Mouse (Mus musculus) spleen, postnatal 14 days (tissue): Measurements from ENCODE around the gene Dnajc2.

Experiments used
- DNase-seq, 2 experiments: peaks; one replicate each; pipeline ENCODE4 v3.0.0; 2021 to 2022; ENCODE audit warnings: low spot score in 2 of 2

Gene Dnajc2

DNA sequence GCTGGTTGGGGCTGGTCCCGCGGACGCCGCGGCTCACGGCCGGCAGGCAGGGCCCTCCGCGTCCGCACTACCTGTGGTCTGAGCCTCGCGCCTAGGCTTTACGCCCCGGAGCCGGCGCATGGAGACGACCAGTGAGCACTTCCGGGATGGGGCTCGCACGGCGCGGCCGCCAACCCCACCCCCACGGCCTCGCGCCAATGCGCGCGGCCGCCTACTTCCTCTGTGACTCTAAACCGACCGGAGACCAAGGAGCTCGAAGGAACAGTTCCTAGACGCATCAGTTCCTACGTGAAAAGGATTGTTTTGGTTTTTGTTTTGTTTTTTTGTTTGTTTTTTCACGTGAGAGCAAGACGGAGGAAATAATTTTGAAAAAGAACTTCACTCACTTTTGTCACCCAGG is at the start of gene Dnajc2, which contains the start of gene Psmc2:
Gene Dnajc2 (minus strand): TSS at position 199 of the 400 bp plus-strand sequence.
Gene Psmc2 (plus strand): TSS at position 231 of the 400 bp plus-strand sequence.
- peak; percentile 78 to 84 for DNase-seq

DNA sequence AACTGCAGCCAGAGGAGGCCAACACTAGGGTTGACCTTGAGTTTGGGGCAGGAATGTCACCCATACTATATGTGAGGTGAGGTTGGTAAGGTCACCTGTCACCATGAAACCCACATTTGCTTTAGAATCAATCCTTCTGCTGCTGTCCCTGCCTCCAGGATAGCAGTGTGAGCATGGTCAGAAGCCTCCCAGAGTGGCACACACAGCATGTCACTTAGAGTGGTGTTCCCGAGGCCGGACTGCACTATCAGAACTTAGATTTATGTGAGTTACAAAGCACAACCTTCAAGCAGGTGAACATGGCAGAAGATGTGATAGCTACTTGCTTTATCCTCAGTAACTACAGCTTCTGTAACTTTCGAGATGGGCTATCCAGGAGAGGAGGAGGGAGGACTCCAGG is 46.7 kb upstream of the Dnajc2 start:
- DNase-seq: no peak

DNA sequence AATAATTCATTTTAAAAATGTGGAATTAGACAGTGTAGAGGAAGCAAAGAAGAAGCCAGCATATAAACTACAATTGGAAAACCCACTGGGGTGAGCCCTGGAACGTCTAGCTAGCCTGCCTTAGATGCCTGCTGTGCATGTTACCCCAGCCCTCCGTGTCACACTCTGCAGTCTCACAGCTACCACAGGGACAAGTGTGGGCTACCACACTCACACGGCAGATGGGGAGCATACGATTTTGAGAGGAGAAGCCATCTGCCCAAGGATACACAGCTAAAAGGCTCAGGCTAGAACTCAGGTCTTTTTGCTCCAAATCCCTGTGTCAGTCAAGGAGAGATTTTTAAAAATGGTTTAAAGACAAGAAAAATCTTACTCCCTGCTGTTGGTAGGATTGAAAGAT is 43.8 kb upstream of the Dnajc2 start:
- DNase-seq: no peak

DNA sequence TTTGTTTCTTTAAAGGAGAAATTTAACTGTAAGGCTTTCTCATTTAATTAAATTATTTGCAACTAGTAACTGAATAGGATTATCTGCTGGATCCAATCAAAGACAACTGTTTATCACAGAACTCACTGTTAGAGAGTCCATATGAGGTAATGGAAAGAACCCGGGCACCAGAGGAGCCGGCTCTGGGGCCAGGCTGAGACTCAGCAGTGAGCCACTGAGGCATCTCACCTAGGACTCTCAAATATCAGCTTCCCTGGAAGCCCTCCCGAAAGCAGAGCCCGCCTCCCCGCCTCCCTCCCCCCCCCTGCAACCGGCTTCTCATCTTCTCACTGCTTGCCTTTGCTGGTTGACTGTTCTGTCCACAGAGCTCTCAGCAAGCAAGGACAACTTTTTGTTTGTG is 42.6 kb upstream of the Dnajc2 start:
- DNase-seq: no peak

DNA sequence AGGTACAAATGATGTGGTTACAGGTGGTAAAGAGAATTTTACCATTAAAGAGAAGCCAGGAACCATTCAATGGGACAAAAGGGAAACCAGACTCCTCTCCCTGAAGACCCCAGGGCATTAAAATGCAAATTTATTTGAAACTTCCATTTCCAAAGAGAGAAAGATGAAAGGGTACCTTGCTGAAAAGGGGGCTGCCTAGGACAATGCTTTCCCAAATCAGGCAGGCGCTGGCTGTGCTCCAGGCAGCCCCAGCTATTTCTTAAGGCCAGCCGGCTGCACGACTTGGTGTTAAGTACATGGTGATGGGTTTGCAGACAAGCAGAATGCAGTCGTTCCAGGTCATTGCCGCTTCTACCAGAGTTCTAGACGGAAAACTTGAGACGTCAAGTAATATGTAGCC is 41.3 kb upstream of the Dnajc2 start:
- no peak for DNase-seq

DNA sequence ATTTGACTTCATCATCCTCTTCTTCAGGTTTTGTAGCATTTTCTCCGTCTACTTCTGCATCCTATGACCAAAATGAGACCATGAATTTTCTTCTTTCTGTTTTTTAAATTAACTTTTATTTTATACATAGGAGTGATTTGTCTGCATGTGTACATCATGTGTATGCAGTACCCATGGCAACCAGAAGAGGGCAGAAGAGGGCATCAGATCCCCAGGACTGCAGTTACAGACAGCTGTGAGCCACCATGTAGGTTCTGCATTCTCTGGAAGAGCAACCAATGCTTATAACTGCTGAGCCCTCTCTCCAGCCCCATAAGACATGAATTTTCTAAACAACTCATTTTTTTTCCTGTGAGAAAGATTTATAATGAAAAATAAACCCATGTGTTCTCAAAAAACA is 28.9 kb upstream of the Dnajc2 start:
- DNase-seq: peak in 1 of 2 experiments; percentile 39

DNA sequence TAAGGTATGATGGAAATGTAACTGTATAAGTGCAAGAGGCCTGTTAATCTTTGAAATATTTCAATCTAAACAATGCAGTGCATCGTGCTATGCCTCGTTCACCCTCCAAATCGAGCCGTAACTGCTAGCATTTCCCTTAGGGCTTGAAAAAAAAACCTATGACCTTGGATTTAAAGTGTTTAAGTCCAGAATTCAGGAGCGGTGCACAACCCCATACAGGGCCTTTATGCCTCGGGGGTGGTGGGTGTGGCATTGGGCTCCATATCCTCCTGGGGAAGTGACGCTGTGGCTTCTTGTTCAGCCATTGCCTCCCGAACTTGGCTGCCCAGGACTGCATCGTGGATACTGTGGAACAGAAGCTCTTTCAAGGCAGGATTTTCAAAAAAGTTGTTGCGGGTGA is 25.9 kb upstream of the Dnajc2 start:
- DNase-seq: no peak

DNA sequence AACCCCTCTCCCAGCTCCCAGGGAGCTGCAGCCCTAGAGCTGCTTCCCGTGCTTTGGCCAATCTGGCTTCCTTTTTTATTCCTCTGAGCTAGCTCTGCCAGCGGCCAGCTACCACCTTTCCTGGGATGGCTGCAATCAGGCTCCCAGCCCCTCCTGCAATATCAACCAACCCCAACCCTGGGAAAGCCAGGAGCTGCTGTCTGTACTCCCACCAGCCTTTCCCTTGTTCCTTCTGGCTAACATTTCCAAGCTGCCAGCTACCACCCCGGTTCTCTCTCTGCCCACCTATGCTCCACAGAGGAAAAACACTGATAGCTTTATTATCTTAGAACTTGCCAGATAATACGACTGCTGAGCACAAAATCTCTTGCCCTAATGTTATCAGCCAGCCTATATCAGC is 19.8 kb upstream of the Dnajc2 start:
- DNase-seq: no peak

DNA sequence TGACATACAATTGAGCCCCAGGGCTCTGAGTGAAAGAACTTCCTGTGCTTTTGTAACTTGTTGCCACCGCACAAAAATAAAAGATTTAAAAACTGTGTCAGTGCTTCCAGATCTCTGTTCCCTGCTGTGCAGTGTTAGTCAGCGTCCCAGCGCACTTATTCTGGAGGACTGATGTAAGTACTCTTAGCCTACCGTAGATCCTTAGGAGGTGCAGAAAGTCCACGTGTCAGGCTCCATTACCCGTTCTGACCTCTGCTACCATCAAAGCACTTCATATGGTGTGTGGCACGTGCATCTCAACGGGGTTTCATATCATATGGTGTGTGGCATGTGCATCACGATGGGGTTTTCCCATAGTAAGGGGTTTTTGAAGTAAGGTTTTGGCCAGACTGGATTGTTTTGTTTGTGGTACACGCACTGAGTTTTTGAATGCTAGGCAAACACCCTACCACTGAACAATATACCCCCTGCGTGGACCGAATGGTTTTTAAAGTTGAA is 18.7 kb upstream of the Dnajc2 start:
- DNase-seq: no peak

DNA sequence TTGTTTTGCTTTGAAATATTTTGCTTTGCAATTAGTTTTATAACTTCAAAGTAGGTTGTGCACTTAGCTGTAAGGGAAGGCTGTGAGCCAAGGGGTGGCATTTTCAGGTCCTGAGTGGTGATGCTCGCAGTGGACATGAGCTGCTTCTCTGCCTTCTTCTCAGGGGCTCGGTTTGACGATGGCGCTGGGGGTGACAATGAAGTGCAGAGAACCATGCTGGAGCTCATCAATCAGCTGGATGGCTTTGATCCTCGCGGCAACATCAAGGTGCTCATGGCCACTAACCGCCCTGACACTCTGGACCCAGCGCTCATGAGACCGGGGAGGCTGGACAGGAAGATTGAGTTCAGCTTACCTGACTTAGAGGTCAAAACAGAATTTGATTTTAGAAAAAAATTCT is 17.9 kb upstream of the Dnajc2 start:
- no peak for DNase-seq

DNA sequence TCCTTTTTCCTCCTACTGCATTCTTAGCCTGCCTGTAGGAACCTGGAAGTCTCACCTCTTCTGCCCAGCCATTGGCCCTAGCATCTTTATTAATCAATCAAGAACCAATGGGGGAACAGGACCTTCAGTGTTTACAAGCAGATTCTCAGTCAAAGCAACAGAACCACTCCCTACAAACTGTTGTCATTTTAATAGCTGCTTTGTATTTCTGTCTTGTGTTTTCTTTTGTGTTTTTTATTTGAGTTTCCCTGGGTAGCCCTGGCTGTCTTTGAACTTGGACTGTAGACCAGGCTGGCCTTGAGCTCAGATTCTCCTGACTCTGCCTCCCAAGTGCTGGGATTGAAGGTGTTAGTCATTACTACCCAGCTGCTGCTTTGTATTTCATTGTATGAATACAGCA is 7.1 kb upstream of the Dnajc2 start:
- no peak for DNase-seq

DNA sequence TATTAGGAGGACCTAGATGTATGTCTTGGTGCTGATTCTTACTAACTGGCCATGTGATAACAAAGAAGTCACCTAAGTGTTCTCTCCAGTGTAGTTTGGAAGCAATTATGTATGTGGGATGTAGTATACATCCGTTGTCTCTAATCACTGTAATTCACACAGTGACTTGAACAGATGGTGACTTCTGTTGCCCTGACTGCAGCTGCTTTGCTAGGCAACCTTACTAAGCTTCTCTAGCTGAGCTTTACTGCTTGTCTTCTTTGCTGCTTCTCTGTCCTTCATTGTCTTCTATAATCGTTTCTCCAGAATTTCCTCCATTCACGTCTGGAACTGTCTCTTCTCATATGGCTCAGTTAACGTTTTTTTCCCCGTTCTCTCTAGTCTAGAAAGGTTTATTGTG is 4.0 kb upstream of the Dnajc2 start:
- DNase-seq: no peak

DNA sequence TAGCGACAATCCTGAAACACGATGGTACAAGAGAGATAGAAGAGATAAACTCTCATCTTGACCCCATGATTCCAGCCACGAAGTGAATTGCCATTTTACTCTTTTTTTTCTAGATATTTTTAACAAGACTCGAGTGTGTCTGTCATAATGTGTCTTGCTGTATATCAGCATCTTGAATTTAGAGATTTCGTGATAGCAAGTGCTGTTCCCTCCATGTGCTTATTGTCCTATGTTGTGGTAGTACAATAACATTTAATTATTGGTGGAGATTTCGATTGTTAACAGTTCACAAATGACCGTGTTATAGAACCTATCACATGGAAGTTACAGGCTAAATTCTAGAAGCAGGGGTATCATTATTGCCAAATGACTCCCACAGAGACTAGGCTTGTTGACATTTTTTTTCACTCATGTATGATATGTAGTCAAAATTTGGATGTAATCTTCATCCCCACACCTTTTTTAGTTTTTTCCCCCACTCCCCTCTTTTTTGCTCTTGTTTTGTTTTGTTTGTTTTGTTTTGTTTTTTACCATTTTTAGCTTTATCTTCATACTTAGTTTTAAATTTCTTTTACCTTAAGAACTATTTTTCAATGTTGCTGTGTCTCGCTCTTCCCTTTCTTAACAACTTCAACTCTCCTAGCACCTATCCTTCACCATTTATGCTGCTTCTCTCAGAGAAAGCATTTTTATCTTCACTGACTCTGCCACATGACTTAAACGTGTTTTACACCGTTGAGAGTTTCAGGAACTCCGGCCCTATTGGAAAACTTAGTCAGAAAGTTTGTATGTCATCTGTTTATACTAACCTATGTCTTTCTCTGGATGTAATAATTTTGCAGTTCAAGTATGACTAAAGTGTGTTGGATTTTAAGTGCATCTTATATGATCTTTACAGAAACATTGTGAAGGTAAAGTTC is 2.4 kb upstream of the Dnajc2 start:
- DNase-seq: no peak

DNA sequence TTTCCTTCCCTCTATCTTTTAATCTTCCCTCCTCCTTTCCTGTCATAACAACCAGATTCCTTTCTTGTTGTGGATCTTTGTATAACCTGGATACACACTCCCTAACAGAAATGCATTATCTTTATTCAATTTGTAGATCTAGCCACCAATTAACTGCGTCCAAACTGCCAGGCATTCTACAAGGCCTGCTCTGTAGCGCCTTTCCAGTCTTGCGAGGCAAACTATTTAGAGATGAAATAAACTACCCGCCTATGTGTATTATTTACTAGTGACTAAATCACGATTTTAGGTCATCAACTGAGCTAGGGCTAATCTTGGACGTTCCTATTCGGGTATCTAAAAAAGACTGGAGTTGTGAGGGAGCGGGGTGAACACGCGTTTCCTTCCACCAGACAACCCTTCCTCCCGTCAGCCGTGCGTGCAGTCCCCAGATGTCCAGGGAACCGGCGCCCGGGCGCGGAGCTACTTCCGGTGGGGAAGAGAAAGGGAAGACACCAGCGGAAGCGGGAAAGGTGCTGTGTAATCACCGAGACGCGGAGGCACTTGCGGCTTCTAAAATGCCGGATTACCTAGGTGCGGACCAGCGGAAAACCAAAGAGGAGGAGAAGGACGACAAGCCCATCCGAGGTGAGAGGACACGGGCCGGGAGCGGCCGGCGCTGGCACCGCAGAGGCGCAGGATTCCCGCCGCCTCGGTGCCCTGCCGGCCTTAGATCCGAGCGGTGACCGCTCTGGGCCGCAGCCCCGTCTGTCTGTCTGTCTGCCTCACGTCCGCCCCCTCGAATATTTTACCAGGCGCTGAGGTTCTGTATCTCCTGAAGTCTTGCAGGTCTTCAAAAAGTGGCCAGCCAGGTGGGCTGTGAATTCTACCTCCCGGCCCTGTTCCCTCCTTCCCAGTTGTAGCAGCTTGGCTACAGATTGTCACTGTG is 1.5 kb upstream of the Dnajc2 start:
- peak; percentile 82 to 92 for DNase-seq

DNA sequence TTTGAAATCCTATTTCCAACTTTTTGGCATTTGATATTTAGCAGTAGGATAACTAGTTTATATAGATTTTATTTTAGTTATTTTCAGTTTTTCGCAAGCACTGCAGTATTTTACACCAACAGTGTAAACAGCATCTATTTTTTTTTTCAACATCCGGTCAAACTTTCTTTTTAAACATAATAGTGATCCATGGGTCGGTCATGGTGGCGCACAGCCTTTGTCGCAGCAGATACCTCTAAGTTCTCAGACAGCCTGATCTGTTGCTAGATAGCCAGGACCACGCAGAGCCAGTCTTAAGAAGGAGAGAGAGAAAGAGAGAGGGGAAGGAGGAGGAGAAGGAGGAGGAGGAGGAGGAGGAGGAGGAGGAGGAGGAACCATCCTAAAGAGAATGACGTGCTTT is 725 bp upstream of the Dnajc2 start:
- DNase-seq: no peak

DNA sequence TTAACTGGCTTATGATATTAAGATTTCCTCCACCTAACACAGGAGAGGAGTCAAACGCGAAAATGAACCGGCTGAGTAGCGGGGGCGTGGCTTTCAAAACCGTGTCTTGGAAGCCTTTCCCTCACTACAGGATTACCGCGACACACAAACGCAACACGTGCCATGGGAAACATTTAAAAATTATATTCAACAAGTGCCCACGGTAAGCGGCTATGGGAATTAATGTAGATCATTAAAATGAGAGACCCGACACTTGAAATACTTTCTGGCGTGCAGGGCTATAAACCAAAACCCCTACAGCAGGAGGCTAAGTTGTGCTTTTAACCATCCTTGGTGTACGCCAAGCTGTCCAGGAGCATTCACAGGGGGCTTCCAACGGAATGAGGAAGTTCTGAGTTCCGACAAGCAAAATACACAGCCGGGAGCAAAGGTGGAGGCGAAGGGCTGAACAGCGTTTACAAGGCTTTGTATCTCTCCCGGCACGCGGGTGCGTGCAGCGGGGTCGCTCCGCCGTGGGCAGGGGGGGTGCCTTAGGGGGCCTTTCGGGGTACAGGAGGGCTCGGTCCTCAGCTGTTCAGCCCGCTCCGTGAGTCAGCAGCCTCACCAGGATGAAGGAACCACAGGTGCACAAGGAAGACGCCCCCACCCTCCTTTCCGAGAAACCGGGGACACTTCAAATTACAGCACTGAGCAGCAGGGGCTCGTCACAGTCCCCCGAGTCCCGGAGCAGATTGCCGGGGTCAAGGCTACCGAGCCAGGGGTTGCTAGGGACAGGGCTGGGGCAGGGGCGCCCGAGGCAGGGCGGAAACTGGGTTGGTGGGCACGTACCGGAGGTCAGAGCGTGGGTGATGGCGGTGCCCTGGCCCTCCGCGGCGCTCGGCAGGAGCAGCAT is 644 bp downstream of the Dnajc2 start:
- DNase-seq: peak in 1 of 2 experiments; percentile 10

DNA sequence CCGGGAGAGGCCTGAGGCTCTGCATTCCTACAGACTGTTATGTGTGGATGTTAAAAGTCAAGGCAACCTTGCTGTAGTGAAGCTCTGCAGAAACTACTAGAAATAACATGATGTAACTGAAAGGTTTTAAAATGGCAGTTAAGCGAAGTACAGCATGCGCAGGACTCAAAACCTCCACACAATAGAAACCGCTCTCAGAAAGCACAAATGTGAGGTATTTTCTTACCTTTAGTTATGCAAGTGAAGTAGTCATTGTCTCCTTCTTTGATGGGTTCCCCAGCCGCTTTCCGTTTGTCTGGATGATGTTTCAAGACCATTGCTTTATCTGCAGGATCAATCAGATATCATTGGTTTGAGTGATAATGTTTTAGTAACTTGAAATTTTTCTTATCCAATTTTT is 8.6 kb downstream of the Dnajc2 start:
- no peak for DNase-seq

DNA sequence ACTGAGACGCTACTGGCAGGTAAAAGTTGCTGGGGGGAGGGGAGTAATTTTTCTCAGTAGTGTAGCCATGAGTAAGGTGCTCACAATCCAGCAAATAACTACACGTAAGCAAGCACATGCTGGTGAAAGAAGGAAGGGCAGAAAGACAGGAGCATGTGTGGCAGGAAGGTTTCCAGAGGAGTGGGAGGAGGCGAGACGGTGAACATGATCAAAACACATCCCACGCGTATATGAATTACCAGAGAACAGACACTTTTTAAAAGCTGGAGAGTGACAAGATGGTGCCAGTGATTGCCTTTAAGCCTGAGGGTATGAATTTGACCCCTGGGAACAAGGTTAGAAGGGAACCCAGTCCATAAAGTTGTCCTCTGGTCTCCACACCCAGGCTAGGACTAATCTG is 15.2 kb downstream of the Dnajc2 start:
- DNase-seq: no peak

DNA sequence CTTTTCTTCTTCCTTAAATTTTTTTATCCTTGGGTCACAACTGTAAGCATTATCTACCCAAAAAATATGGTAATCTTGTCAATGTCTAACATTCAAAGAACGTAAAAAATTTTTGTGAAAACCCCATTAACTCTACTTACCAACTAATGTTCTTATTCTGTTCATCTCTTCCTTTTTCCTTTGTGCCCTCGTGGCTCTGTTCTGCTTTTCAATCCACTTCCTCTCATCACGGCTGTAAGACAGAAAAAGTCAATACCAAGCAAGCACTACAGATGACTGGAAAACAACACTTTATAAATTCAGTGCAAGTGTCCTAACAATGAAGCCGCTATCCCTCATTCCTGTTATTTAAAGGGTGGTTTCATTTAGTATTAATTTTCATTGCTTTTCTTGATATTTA is 16.5 kb downstream of the Dnajc2 start:
- no peak for DNase-seq

DNA sequence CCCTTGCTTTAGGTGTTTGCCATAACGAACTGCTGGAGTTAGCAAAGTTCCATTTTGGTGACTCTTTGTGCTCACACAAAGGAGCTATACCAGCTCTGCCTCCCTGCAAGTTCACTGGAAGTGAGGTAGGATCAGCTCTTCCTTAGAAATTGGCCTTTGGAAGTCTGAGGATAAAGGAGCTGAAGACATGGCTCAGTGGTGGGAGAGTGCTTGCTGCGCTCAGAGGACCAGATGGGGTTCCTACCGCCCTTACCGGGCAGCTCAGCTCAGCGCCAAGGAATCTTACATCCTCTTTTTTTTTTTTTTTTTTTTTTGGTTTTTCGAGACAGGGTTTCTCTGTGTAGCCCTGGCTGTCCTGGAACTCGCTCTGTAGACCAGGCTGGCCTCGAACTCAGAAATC is 39.1 kb downstream of the Dnajc2 start:
- no peak for DNase-seq

DNA sequence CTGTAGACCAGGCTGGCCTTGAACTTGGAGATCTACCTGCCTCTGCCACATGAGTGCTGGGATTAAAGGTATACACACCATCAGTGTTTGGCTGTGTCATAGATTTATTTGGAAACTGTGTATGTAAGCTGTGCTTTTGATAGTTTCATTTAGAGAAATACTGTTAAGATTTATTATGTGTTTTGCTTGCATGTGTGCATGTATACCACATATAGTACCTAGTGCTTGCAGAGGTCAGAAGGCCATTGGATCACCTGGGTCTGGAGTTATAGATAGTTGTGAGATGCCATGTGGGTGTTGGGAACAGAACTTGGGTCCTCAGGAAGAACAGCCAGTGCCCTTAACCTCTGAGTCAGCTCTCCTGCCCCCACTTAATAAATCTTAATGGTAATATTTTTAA is 40.4 kb downstream of the Dnajc2 start:
- DNase-seq: no peak
